Mouse (Mus musculus) layer of hippocampus, adult 2 months (tissue): ENCODE measurements around the gene Hspb1. TPM values are rescaled to one million over a fixed set of nuclear protein-coding genes. Genes with fewer than 3 reads are reported as not detected.

Source experiments
- DNase-seq, 2 experiments: peaks; one replicate each; pipeline ENCODE4 v3.0.0; 2022; ENCODE audit warnings: low spot score in 2 of 2
- H3K27ac ChIP-seq: fragments of 200-600 bp; 2 replicates; pipeline ENCODE4 v1.8.1; 2022
- H3K4me3 ChIP-seq: fragments of 200-600 bp; 2 replicates; pipeline ENCODE4 v1.8.1; 2022; ENCODE audit warnings: mild to moderate bottlenecking
- CTCF ChIP-seq: fragments of 200-600 bp; conservative IDR thresholded peaks from 2 replicates; pipeline ENCODE4 v1.8.1; 2022; ENCODE audit warnings: antibody characterized with exemption, mild to moderate bottlenecking, moderate library complexity
- total RNA-seq, 2 experiments: library from RNA; stranded (reverse); gene quantifications; 2 replicates each; pipeline ENCODE4 v1.2.3; 2021

Gene Hspb1
- total RNA-seq, 2 experiments from 2014 or later = 15.4 to 16.8 TPM

- no peak overlapping the region for H3K4me3 ChIP-seq
- no peak overlapping the region for H3K27ac ChIP-seq
- DNase-seq = no peak
- TF ChIP-seq CTCF = no peak
Measured at GRCm38 (mm10) chr5:135919902-135920301, 32.2 kb downstream of the Hspb1 start.

- TF ChIP-seq CTCF = no peak
- H3K4me3 ChIP-seq = no peak overlapping the region
Measured at GRCm38 (mm10) chr5:135923901-135924300, 36.2 kb downstream of the Hspb1 start.

GRCm38 (mm10) chr5:135929685-135930424 lies 42.1 kb downstream of the Hspb1 start:
- no peak for TF ChIP-seq CTCF
- no peak for DNase-seq
- Histone ChIP-seq H3K4me3 (no peak overlapping the region), H3K27ac (no peak overlapping the region)

More at GRCm38 (mm10) chr5:135923901-135924300, 36.2 kb downstream of the Hspb1 start:
- H3K27ac ChIP-seq = no peak overlapping the region
- DNase-seq = no peak

GRCm38 (mm10) chr5:135931526-135931925 lies 43.8 kb downstream of the Hspb1 start:
- H3K27ac ChIP-seq = peak overlapping the region; percentile 99; the same call in 1 of the 2 replicates
- no peak for TF ChIP-seq CTCF
- no peak for DNase-seq
- H3K4me3 ChIP-seq = peak overlapping the region; percentile 90

- H3K4me3 ChIP-seq = peak overlapping the region; percentile 90
- DNase-seq = no peak
- H3K27ac ChIP-seq = peak overlapping the region; percentile 99
- TF ChIP-seq CTCF = no peak
Measured at GRCm38 (mm10) chr5:135932359-135932758, 44.6 kb downstream of the Hspb1 start.

GRCm38 (mm10) chr5:135933222-135933899 lies 45.6 kb downstream of the Hspb1 start:
- no peak for DNase-seq
- no peak for TF ChIP-seq CTCF
- H3K27ac ChIP-seq = peak overlapping the region; percentile 99
- H3K4me3 ChIP-seq = peak overlapping the region; percentile 90

- peak; percentile 72 to 75 for DNase-seq
- no peak for TF ChIP-seq CTCF
- Histone ChIP-seq H3K4me3 (peak overlapping the region; percentile 90), H3K27ac (peak overlapping the region; percentile 99)
Measured at GRCm38 (mm10) chr5:135933900-135934441, 46.3 kb downstream of the Hspb1 start.

GRCm38 (mm10) chr5:135934481-135935175 lies 46.9 kb downstream of the Hspb1 start, which contains the start of gene Ywhag:
Ywhag (minus strand) TSS chr5:135934616.
- peak; percentile 98 to 99 for DNase-seq
- peak within 1 kb of the TSS; percentile 99 for H3K27ac ChIP-seq
- peak; percentile 78 for TF ChIP-seq CTCF
- peak within 1 kb of the TSS; percentile 90 for H3K4me3 ChIP-seq

- Histone ChIP-seq H3K27ac (peak overlapping the region; percentile 99), H3K4me3 (peak overlapping the region; percentile 90)
- DNase-seq = no peak
- TF ChIP-seq CTCF = no peak
Measured at GRCm38 (mm10) chr5:135935176-135935523, 47.4 kb downstream of the Hspb1 start.

- peak overlapping the region; percentile 99; the same call in 1 of the 2 replicates for H3K27ac ChIP-seq
- no peak for TF ChIP-seq CTCF
- H3K4me3 ChIP-seq = no peak overlapping the region
- no peak for DNase-seq
Measured at GRCm38 (mm10) chr5:135935641-135936190, 48.0 kb downstream of the Hspb1 start.

Other genes with a start within 250 kb of the Hspb1 start
- gene Por, start 217.9 kb upstream of the Hspb1 start, total RNA-seq = 100 to 1,000 TPM; 103 to 112 TPM
- gene Tmem120a, start 143.5 kb upstream of the Hspb1 start, total RNA-seq = 10 to 100 TPM; 16.9 to 19.8 TPM
- gene Styxl1, start 109.5 kb upstream of the Hspb1 start, total RNA-seq = not detected
- gene Mdh2, start 109.4 kb upstream of the Hspb1 start, total RNA-seq = 100 to 1,000 TPM; 382 to 388 TPM
- 10 to 100 TPM; 80.9 to 81.4 TPM for gene Srrm3, start 81.0 kb upstream of the Hspb1 start, total RNA-seq
- 1,000 to 10,000 TPM; 1,218 to 1,292 TPM for gene Ywhag, start 46.7 kb downstream of the Hspb1 start, total RNA-seq
- gene Ssc4d, start 86.6 kb downstream of the Hspb1 start, total RNA-seq = 1 to 10 TPM; 1.4 to 1.9 TPM
- not detected for gene Zp3, start 92.2 kb downstream of the Hspb1 start, total RNA-seq
- 1 to 10 TPM; 8.0 to 8.3 TPM for gene Dtx2, start 106.9 kb downstream of the Hspb1 start, total RNA-seq
- not detected for gene Upk3b, start 150.6 kb downstream of the Hspb1 start, total RNA-seq
- not detected for gene Upk3bl, start 166.6 kb downstream of the Hspb1 start, total RNA-seq
- gene Rasa4, start 196.0 kb downstream of the Hspb1 start, total RNA-seq = 1 to 10 TPM; 2.9 to 4.2 TPM
- 10 to 100 TPM; 67.6 to 77.3 TPM for gene Polr2j, start 228.7 kb downstream of the Hspb1 start, total RNA-seq
- 10 to 100 TPM; 15.7 to 16.9 TPM for gene Lrwd1, start 248.2 kb downstream of the Hspb1 start, total RNA-seq
- 10 to 100 TPM; 10.1 to 11.6 TPM for gene Alkbh4, start 248.2 kb downstream of the Hspb1 start, total RNA-seq